Mouse (Mus musculus) embryonic fibroblast, embryonic 13.5 days (primary cell): Measurements from ENCODE around the gene Spryd4.
A peak's percentile ranks its signal among the peaks of the same experiment; 100 is the strongest.

Experiments
- CTCF ChIP-seq: IDR thresholded peaks from 2 replicates; pipeline ENCODE4 v1.5.1; 2011; ENCODE audit warnings: mild to moderate bottlenecking, control low read depth, low read length, moderate library complexity, borderline replicate concordance; ENCODE audit not compliant: insufficient read depth
- POLR2A ChIP-seq: IDR thresholded peaks from 2 replicates; pipeline ENCODE4 v1.6.1; 2011; ENCODE audit warnings: low read depth, mild to moderate bottlenecking, control low read depth, low read length, moderate library complexity

GRCm38 (mm10) chr10:128179989-128180388, 31.6 kb downstream of the Spryd4 start, which contains the start of gene Rbms2:
- no peak for TF ChIP-seq CTCF
- TF ChIP-seq POLR2A, result peak; percentile 57
